Mouse (Mus musculus) cerebellum, postnatal 4 days (tissue): ENCODE measurements around the gene Fndc11.
A peak's percentile ranks its signal among the peaks of the same experiment; 100 is the strongest.

Source experiments
- DNase-seq, 2 experiments: peaks; one replicate each; pipeline ENCODE4 v3.0.0; 2022; ENCODE audit warnings: low spot score in 2 of 2, mixed read lengths in 1 of 2

Fndc11 gene

DNA sequence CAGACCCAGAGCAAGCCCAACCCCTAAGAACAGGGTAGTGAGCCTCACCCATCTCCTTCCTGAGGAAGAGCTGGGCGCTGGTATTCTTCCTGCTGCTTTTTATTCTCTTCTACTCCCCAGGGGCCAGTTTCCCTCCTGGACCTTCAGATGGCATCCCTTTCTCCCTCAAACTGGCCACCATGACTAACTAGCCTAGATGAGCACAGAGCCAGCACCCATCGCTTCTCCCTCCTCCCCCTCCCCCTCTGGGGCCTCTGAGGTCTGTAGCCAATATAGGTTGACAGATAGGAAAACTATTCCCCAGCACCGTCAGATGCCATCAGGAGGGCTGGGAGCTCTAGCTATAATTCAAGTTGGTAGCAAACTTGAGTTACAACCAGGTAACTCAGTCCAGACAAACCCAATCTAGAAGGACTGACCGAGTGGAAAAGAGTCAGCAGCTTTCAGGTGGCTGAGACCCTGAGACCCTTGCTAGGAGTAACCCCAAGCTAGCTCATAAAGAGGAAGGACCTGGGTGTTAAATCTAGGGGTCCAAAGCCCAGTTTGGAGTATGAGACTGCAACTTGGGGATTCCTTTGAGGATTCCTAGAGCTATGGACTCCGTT is 830 bp upstream of the Fndc11 start:
- no peak for DNase-seq

DNA sequence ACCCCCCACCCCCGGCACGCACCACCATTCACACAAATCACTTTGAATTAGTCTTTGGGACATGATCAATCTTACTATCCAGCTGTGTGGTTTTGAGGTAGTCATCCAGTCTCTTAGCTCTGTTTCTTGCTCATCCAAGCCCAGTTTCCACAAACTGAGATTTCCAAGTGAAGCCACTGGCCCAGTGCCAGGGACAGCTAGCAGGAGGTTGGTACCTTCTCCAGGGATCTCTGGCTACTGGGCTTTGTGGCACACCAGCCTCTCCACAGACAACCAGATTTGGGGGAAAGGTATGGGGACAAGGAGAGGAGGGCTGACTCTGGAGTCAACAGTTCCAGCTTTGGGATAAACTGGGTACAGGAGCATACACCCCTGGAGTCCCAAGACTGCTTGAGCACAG is 548 bp downstream of the Fndc11 start:
- DNase-seq = no peak

DNA sequence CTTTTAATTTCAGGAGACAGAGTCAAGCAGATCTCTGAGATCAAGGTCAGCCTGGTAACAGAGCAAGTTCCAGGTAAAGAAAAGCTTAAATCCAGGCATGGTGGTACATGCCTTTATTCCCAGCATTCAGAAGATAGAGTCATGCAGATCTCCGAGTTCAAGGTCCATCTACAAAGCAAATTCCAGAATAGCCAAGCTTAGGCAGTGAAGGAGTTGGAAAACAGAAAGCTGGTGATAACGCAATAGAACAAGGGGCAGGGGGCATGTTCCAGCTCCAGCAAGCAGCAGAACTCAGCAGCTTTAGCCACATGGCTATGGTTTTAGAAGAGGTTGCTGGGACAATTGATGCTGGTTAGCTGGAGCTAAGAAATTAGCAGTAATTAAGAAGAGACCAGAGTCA is 5.2 kb downstream of the Fndc11 start:
- DNase-seq = no peak

DNA sequence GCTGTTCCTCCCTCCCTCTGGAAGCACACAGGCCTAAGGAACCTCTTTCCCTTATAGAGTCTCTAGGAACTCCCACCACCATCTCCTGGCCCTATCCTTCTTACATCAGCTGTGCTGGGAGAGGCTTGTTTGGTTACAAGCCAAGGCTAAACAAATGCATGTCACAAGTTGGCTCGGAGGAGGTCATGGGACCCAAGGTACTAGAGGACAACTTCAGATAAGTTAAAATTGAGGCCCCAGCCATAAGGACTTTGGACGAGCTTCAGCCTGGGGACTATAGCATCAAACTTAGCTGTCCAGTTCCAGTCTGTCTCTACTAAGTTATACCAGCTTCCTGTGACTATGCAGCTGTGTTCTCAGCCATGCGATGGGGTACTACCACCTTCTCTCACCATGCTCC is 7.3 kb downstream of the Fndc11 start:
- DNase-seq = no peak

DNA sequence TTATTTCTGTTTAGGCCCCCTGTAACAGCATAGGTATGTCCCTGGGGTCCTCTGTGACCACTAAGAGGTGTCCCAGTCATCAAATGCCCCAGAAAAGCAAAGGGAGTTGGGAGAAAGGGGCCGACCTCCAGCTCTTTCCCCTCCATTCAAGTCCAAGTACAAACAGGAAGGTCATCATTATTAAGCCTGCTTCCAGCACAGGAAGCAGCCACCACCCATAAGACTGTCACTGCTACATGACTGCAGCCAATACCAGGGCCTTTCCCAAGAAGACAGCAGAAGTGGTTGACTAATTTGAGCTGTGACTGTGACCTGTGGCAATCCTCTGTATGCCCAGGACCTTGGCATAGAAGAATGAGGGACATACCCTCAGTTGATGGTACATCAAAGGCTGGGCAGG is 8.5 kb downstream of the Fndc11 start:
- no peak for DNase-seq

DNA sequence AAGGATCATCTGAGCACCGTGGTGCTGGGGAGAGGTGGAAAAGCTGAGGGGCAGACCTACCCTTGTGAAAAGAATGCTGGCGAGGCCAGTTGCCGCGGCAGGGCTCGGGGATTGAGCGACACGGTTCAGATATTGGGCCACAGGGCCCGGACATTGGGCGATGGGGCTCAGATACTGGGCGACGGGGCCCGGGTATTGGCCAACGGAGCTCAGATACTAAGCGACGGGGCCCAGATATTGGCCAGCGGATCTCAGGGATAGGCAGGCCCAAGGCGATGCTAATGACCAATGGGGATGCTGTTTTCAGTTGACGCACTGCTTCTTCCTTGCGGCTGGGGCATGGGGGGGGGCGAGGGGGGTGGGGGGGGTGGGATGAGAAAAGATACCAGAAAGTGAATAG is 11.4 kb downstream of the Fndc11 start:
- no peak for DNase-seq

DNA sequence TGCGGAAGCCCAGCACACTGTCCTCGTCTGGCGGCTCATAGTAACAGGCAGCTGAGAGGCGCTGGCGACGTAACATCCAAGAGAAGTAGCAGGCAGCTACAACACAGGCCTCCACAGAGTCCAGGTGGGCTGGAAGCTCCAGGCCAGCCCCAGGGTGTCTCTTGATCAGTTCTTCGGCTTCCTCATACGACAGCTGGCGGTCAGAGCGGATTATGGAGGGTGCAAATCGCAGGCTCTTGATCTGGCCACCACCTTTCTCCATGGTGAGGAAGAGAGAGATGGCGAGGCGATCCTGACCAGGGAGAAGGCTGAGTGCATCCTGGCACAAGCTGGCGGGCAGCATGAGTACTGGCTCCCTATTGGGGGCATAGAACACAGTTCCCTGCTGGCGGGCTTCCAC is 13.6 kb downstream of the Fndc11 start:
- no peak for DNase-seq

DNA sequence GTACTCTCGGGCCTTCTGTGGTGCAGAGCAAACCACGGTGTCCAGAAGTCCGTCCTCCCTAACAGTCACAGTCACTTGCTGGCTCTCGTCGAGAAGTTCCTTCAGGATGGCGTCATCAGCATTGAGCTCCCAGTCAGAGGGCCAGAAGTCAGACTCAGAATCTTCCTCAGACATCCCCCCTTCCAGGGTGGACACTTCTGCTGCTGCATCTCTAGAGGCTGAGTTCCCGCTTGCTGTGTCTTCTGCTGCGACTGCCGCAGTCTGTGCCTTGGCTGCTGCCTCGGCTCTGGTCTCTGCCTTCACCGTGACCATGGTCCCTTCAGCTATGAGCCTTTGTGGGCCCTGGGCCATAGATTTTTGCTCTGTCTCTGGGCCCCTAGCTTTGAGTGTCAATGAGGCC is 14.9 kb downstream of the Fndc11 start:
- DNase-seq = no peak

DNA sequence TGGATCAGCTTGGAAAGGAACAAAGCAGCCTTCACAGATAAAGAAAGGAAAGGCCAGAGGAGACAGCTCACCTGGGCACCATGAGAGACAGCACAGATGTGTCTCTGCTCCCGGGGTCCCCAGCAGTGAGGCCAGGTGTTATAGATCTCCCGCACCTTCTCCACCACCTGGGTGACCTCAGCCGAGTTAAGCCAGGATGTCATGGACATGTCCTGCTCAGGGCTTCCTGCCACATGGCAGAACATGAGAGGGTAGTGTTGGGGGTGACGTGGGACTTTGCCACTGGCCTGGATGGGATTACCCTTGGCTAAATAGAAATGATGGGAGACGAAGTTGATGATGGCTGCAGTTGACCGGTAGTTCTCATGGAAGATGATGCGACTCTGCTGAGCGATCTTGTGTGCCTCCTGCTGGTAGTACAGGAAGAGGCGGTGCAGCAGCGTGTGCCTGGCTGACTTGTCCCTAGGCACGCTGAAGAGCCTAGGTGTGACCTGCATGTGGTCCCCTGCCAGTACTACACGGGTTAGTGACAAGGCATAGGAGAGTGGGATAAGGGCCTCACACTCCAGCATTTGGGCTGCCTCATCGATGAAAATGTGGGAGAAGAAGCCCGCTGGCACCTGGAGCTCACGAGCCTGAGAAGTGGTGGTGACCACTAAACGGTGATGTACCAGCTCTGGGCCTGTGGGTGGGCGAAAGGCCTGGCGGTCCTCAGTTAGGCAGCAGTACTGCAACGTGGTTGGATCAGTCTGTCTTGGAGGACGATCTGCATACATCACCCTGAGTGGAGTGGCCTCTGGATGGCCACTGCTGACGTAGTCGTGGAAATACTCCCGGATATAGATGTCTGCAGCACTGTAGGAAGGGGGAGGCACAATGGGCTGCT is 16.1 kb downstream of the Fndc11 start:
- DNase-seq = no peak

DNA sequence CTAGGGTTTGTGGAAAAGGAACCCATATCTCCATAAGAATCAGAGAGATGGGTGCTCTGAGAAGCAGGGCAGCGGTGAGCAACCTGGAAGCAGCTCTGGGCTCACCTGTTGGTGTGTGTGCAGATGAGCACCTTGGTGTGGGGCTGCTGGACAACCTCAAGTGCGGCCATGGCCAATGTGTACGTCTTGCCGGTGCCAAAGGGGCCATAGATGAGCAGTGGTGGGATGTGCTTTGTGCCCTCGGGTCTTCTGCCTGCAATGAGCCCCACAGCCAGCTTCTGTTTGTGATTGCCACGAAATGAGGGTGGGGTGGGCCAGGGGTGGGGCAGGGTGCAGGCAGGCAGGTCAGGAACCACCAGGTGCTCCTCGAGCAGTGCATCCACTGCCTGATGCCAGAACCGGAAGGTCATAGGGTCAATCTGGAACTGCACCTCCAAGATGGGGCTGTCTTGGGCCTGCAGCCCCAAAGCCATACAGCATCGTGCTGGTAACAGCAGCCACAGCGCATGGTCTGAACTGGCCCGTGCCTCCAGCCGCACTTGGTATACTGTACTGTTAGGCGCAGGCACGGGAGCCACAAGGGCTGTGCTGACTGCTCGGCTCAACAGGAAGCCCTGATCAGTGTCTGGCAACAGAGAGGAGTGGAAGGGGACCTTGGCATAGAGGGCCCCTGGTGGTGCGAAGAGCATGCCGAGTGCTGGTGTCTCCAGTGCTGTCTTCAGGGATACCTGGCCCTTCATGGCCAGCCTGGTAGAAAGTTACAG is 17.6 kb downstream of the Fndc11 start:
- DNase-seq = no peak

DNA sequence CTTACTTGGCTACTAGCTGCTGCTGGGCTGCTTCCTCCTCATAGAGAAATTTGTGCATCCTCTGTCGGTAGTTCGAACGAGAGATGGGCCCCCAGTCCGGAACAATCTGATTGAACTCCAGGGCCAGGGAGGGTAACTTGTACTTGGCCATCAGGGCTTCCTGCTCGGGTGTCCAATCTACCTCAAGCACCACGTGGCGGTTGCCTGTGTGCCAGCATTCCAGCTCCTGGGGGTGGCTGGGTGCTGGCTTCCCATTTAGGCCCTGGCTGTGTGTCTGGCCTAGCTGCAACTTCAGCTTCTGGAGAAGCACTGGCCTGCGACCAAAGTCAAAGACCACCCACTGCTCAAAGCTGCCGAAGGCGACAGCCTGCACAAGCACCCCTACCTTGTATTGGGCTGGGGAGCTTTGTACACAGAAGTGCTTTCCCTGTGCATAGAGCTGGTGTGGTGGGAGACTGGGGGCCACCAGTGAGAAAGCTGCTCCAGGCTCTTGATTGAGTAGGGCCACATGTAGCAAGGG is 18.3 kb downstream of the Fndc11 start:
- DNase-seq = peak in 1 of 2 experiments; percentile 55

DNA sequence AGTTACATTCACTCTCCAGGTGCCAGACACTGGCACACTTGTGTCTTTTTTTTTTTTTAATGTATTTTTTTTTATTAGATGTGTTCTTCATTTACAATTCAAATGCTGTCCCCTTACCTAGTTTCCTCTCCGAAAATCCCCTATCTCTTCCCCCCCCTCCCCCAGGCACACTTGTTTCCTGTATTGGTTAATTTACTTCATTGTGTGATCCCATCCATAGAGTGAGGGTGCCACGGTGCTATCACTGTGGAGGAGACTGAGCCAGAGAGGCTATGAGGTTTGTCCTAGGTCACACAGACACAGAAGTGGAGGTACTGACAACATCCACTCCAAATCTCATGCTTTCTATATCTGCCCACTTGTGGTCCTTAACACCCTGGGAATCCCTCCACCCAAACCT is 19.0 kb downstream of the Fndc11 start:
- no peak for DNase-seq

DNA sequence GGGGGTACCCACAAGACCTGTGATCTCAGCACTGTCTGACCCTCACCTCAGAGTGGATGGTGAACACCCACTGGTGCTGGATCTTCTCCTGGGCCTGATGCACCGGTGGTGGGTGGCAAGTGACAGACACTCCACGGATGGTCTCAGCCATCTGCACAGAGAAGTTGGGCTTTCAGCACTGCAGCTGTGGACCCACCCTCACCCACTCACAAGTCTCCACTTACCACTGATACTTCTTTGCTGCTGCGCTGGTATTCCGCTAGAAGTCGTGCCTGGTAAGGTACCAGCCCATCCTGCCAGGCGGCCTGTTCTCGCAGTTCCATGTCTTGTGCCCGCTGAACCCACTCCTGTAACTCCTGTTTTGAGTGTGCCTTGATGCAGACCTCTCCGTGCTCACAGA is 19.4 kb downstream of the Fndc11 start:
- DNase-seq = no peak

DNA sequence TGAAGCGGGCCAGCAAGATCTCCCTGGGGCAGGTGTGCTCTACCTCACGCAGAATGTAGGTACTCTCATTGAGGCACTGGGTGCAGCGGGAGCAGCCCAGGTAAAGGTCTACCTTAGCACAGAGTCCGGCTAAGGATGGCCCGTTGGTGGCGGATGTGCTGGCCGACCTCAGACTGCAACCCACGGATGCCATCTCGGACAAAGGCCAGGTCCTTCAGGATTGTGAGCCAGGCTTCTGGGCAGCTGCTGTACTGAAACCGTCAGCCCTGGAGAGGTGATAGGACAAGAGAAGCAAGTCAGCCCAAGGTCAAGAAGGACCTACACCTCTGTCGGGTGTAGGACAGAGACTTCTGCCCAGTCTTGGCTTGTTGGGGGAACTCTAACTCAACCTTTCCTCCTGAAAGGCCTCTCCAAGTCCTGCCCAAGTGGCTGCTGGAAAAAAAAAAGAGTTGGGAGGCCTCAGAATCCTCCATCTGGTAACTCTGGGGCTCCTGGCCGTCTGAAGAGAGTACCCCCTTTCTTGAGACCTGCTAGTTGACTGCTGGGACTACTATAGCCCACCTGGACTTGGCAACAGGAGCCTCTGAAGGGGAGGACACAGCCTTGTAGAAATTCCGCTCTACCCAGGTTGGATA is 21.1 kb downstream of the Fndc11 start:
- DNase-seq = no peak

DNA sequence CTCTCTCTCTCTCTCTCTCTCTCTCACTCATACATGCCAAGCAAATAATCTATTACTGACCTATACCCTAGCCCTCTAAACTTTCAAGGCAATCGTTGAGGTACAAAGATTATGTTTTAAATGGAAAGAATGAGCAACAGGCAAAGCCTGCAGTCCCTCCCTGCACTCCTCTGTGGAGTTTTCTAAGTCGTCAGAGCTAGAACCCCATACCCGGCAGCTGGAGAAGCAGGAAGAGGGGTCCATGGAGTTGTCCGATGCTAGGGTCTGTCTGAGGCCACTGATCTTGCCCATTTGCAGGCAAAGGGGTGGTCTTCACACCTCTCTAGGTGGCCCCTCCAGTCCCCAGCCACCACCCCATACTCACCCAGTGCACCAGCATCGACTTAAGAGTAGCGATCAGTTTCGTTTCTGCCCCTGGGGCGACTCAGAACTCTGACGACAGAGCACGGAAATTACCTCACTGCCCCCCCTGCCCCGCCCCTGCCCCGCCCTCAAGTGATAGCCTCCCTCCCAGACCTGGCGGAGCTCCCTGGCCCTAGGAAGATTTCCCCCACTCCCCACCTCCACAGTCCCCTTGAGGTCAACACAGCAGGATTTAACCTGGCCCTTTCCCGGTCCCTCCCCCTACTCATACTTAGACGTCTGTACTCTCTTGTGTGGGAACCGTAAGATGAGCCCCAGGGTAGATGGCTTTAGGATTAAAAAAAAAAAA is 21.9 kb downstream of the Fndc11 start, which contains the start of gene Helz2:
Gene Helz2, minus strand, starts transcription at position 426 of the 712 bp plus-strand sequence.
- no peak for DNase-seq

DNA sequence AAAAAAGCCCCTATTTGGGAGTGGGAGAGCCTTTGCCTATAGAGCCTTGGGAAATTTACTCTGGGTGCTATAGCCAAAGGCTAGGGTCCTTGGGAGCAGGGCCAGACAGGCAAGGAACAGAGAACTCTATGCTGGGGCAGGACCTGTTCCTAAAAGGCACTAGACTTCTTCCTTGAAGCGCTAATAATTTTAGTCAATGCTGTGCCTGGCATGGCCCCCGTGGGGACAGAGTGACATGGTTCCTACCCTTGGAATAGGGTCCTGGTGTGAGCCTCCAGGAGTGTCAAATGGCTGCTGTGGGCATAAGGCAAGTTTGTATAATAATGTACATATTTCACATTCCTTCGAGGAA is 22.5 kb downstream of the Fndc11 start:
- no peak for DNase-seq

DNA sequence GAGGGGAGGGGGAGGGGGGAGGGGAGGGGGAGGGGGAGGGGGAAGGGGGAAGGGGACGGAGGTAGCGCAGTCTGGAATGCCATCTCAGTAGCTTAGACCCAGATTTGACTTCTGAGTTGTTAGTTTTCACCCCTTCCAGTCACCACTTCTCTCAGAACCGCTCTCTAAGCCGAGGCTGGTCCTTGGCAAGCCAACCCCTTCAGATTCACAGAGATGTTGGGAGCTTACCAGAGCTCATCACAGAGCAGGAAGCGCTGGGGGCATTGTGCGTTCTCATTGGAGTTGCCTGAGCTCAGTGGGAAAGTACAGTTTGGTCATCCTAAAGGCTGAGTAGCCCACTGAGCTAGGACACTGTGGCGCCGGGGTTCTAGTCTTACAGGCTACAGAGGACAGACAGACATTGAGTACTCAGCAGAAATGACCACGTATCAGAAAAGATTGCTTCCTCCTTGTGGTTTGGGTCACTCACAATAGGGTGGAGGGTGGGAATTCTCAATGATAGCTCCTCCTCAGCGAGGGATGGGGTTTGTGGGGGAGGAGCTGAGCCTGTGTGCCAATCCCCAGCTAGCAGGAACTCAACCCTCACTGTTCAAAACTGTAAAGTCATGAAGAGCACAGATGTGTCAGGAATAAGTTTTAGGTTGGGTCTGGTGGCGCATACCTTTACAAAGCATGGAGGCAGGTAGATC is 24.0 kb downstream of the Fndc11 start:
- DNase-seq = no peak

DNA sequence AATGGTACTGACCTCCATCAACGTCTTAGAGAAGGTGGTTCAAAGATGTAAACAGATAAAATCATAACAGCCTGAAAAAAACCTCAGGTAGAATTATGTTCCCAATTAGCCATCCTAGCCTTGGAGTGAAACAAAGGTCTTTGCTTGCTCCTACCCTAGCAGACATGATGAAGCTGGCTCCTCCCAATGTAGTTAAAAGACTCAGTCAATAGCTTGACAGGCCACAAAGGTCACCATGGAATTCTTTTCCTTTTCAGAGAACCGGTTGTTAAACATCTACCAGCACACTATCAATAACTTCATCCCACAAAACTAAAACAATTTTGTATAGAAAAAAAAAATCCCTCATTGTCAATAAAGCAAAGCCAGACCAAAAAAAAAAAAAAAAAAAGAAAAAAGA is 25.2 kb downstream of the Fndc11 start:
- no peak for DNase-seq

DNA sequence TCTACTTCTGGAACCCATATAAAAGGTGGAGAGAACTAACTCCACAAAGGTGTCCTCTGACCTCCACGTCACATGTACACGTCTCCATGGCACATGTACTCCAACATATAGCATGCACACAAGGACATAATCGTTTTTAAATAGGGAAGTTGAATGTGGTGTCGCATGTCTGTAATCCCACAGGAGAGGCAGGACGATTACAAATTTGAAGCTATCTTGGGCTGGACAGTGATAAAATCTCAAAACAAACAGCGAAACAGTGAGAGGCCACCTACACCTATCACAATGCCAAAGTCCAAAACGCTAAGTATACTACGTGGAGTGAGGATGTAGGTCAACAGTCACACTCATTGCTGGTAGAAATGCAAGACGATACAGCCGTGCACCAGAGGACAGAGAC is 29.4 kb downstream of the Fndc11 start:
- no peak for DNase-seq

DNA sequence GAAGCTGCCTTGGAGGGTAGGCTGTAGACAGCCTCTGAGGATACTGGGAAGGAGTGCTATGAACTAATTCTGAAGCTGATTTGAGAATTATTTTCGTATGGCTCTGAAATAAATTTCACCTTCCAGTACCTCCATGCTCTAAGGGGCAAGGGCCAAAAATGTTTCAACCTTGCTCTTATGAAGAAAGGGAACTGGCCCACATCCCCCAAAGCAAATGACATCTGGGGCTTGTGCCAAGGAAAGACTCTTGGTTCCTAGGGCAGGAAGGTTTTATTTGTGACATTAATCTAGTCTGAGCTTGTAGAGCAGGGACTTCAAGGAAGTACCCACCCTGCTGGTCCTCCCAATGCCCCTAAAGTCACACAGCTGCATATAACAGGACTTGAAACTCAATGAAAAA is 32.0 kb downstream of the Fndc11 start:
- no peak for DNase-seq

DNA sequence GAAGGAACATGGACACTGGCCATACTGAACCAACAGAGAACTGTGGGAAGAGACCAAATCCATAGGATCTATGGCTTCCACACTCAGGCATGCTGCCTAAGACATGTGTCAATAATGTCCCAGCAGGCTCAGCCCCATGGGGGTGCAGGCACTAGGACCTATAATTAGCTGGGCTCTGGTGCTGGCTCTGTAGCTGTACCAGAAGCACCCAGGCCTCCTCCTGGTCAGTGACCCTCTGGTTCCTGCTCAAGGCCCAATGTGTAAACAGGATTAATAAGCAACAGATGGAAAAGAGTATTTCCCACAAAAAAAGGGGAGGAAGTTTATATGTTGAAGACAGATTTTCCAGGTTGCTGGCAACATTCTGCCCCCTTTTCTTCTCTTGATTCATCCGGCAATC is 33.4 kb downstream of the Fndc11 start:
- DNase-seq = no peak
